Mouse (Mus musculus): Measurements from ENCODE around the gene Gm9922. TPM values are rescaled to one million over a fixed set of nuclear protein-coding genes. Genes with fewer than 3 reads are reported as not detected.

The Gm9922 gene
- polyA plus RNA-seq, 1 experiment from 2014 or later: 0.80 TPM

- Histone ChIP-seq H3K36me3 (ENCODE audit: control insufficient read depth, insufficient read depth, low read length) (no peaks in the 10 kb centered on the region), H3K27me3 (ENCODE audit: control insufficient read depth, insufficient read depth, low read length) (no peaks in the 10 kb centered on the region)
Observed at GRCm38 (mm10) chr14:101762267-101762666, 32.7 kb upstream of the Gm9922 start.

GRCm38 (mm10) chr14:101755425-101755824 is 25.8 kb upstream of the Gm9922 start:
- no peak overlapping the region for H3K9ac ChIP-seq (ENCODE audit: low read length)
- no peak overlapping the region for H3K4me3 ChIP-seq (ENCODE audit: low read depth, low read length)
- H3K36me3 ChIP-seq (ENCODE audit: control insufficient read depth, insufficient read depth, low read length): no peaks in the 10 kb centered on the region
- H3K9me3 ChIP-seq (ENCODE audit: control insufficient read depth, low read length): no peaks in the 10 kb centered on the region
- no peaks in the 10 kb centered on the region for H3K4me1 ChIP-seq (ENCODE audit: control insufficient read depth, insufficient read depth, low read length)
- DNase-seq (ENCODE audit: low spot score): no peak
- no peak overlapping the region for H3K4me2 ChIP-seq (ENCODE audit: low read depth, severe bottlenecking)
- ATAC-seq (ENCODE audit: insufficient number of reproducible peaks, low FRiP score, low TSS enrichment, low read depth): no peak
- 54% methylated on average over 4 of the region's 4 CpGs for WGBS
- H3K27ac ChIP-seq (replicated peaks; ENCODE audit: low read depth, low read length): no peak overlapping the region
- no peaks in the 10 kb centered on the region for H3K27me3 ChIP-seq (ENCODE audit: control insufficient read depth, insufficient read depth, low read length)

More at GRCm38 (mm10) chr14:101762267-101762666, 32.7 kb upstream of the Gm9922 start:
- Histone ChIP-seq H3K4me3 (ENCODE audit: low read depth, low read length) (no peak overlapping the region), H3K4me2 (ENCODE audit: low read depth, severe bottlenecking) (no peak overlapping the region), H3K27ac (replicated peaks; ENCODE audit: low read depth, low read length) (no peak overlapping the region), H3K9ac (ENCODE audit: low read length) (no peak overlapping the region), H3K9me3 (ENCODE audit: control insufficient read depth, low read length) (no peaks in the 10 kb centered on the region), H3K4me1 (ENCODE audit: control insufficient read depth, insufficient read depth, low read length) (no peaks in the 10 kb centered on the region)
- DNase-seq (ENCODE audit: low spot score): no peak
- 59% methylated on average over 1 of the region's 1 CpGs for WGBS
- ATAC-seq (ENCODE audit: insufficient number of reproducible peaks, low FRiP score, low TSS enrichment, low read depth): no peak

- no peak overlapping the region for H3K4me3 ChIP-seq (ENCODE audit: low read depth, low read length)
- ATAC-seq (ENCODE audit: insufficient number of reproducible peaks, low FRiP score, low TSS enrichment, low read depth) (no peak), DNase-seq (ENCODE audit: low spot score) (no peak)
- H3K36me3 ChIP-seq (ENCODE audit: control insufficient read depth, insufficient read depth, low read length): no peaks in the 10 kb centered on the region
- no peak overlapping the region for H3K27ac ChIP-seq (replicated peaks; ENCODE audit: low read depth, low read length)
- no peaks in the 10 kb centered on the region for H3K27me3 ChIP-seq (ENCODE audit: control insufficient read depth, insufficient read depth, low read length)
- 81% methylated on average over 4 of the region's 4 CpGs for WGBS
- H3K4me1 ChIP-seq (ENCODE audit: control insufficient read depth, insufficient read depth, low read length): no peaks in the 10 kb centered on the region
- H3K9ac ChIP-seq (ENCODE audit: low read length): no peak overlapping the region
- no peak overlapping the region for H3K4me2 ChIP-seq (ENCODE audit: low read depth, severe bottlenecking)
- no peaks in the 10 kb centered on the region for H3K9me3 ChIP-seq (ENCODE audit: control insufficient read depth, low read length)
Observed at GRCm38 (mm10) chr14:101750910-101751309, 21.3 kb upstream of the Gm9922 start.

GRCm38 (mm10) chr14:101748436-101748835 is 18.8 kb upstream of the Gm9922 start:
- ATAC-seq (ENCODE audit: insufficient number of reproducible peaks, low FRiP score, low TSS enrichment, low read depth): no peak
- H3K9me3 ChIP-seq (ENCODE audit: control insufficient read depth, low read length): no peaks in the 10 kb centered on the region
- H3K9ac ChIP-seq (ENCODE audit: low read length): no peak overlapping the region
- H3K27me3 ChIP-seq (ENCODE audit: control insufficient read depth, insufficient read depth, low read length): no peaks in the 10 kb centered on the region
- no peak overlapping the region for H3K4me2 ChIP-seq (ENCODE audit: low read depth, severe bottlenecking)
- H3K36me3 ChIP-seq (ENCODE audit: control insufficient read depth, insufficient read depth, low read length): no peaks in the 10 kb centered on the region
- 90% methylated on average over 7 of the region's 7 CpGs for WGBS
- H3K27ac ChIP-seq (replicated peaks; ENCODE audit: low read depth, low read length): no peak overlapping the region
- no peaks in the 10 kb centered on the region for H3K4me1 ChIP-seq (ENCODE audit: control insufficient read depth, insufficient read depth, low read length)
- no peak for DNase-seq (ENCODE audit: low spot score)
- H3K4me3 ChIP-seq (ENCODE audit: low read depth, low read length): no peak overlapping the region

GRCm38 (mm10) chr14:101747811-101748210 is 18.2 kb upstream of the Gm9922 start:
- H3K27me3 ChIP-seq (ENCODE audit: control insufficient read depth, insufficient read depth, low read length): no peaks in the 10 kb centered on the region
- H3K9me3 ChIP-seq (ENCODE audit: control insufficient read depth, low read length): no peaks in the 10 kb centered on the region
- 94% methylated on average over 11 of the region's 11 CpGs for WGBS
- no peak for DNase-seq (ENCODE audit: low spot score)
- H3K9ac ChIP-seq (ENCODE audit: low read length): no peak overlapping the region
- no peak for ATAC-seq (ENCODE audit: insufficient number of reproducible peaks, low FRiP score, low TSS enrichment, low read depth)
- H3K4me1 ChIP-seq (ENCODE audit: control insufficient read depth, insufficient read depth, low read length): no peaks in the 10 kb centered on the region
- no peak overlapping the region for H3K4me2 ChIP-seq (ENCODE audit: low read depth, severe bottlenecking)
- H3K4me3 ChIP-seq (ENCODE audit: low read depth, low read length): no peak overlapping the region
- H3K36me3 ChIP-seq (ENCODE audit: control insufficient read depth, insufficient read depth, low read length): no peaks in the 10 kb centered on the region
- H3K27ac ChIP-seq (replicated peaks; ENCODE audit: low read depth, low read length): no peak overlapping the region

- 29% methylated on average over 3 of the region's 3 CpGs for WGBS
- no peaks in the 10 kb centered on the region for H3K36me3 ChIP-seq (ENCODE audit: control insufficient read depth, insufficient read depth, low read length)
- H3K9ac ChIP-seq (ENCODE audit: low read length): no peak overlapping the region
- H3K9me3 ChIP-seq (ENCODE audit: control insufficient read depth, low read length): no peaks in the 10 kb centered on the region
- H3K27ac ChIP-seq (replicated peaks; ENCODE audit: low read depth, low read length): no peak overlapping the region
- no peaks in the 10 kb centered on the region for H3K4me1 ChIP-seq (ENCODE audit: control insufficient read depth, insufficient read depth, low read length)
- ATAC-seq (ENCODE audit: insufficient number of reproducible peaks, low FRiP score, low TSS enrichment, low read depth) (no peak), DNase-seq (ENCODE audit: low spot score) (no peak)
- no peaks in the 10 kb centered on the region for H3K27me3 ChIP-seq (ENCODE audit: control insufficient read depth, insufficient read depth, low read length)
- no peak overlapping the region for H3K4me3 ChIP-seq (ENCODE audit: low read depth, low read length)
- no peak overlapping the region for H3K4me2 ChIP-seq (ENCODE audit: low read depth, severe bottlenecking)
Observed at GRCm38 (mm10) chr14:101746635-101747034, 17.0 kb upstream of the Gm9922 start.

GRCm38 (mm10) chr14:101737501-101737900 is 7.9 kb upstream of the Gm9922 start:
- Histone ChIP-seq H3K27me3 (ENCODE audit: control insufficient read depth, insufficient read depth, low read length) (no peaks in the 10 kb centered on the region), H3K27ac (replicated peaks; ENCODE audit: low read depth, low read length) (no peak overlapping the region), H3K4me3 (ENCODE audit: low read depth, low read length) (no peak overlapping the region), H3K4me2 (ENCODE audit: low read depth, severe bottlenecking) (no peak overlapping the region), H3K4me1 (ENCODE audit: control insufficient read depth, insufficient read depth, low read length) (no peaks in the 10 kb centered on the region), H3K9me3 (ENCODE audit: control insufficient read depth, low read length) (no peaks in the 10 kb centered on the region), H3K9ac (ENCODE audit: low read length) (no peak overlapping the region), H3K36me3 (ENCODE audit: control insufficient read depth, insufficient read depth, low read length) (no peaks in the 10 kb centered on the region)
- ATAC-seq (ENCODE audit: insufficient number of reproducible peaks, low FRiP score, low TSS enrichment, low read depth) (no peak), DNase-seq (ENCODE audit: low spot score) (no peak)
- 84% methylated on average over 4 of the region's 4 CpGs for WGBS

- H3K4me3 ChIP-seq (ENCODE audit: low read depth, low read length): no peak overlapping the region
- ATAC-seq (ENCODE audit: insufficient number of reproducible peaks, low FRiP score, low TSS enrichment, low read depth) (no peak), DNase-seq (ENCODE audit: low spot score) (no peak)
- no peaks in the 10 kb centered on the region for H3K36me3 ChIP-seq (ENCODE audit: control insufficient read depth, insufficient read depth, low read length)
- WGBS: 34% methylated on average over 10 of the region's 10 CpGs
- H3K9ac ChIP-seq (ENCODE audit: low read length): no peak overlapping the region
- 0 out of 2 replicates have a peak, but pooled peaks cover 8% of the 10 kb centered on the region for H3K27me3 ChIP-seq (ENCODE audit: control insufficient read depth, insufficient read depth, low read length)
- no peaks in the 10 kb centered on the region for H3K9me3 ChIP-seq (ENCODE audit: control insufficient read depth, low read length)
- H3K4me1 ChIP-seq (ENCODE audit: control insufficient read depth, insufficient read depth, low read length): no peaks in the 10 kb centered on the region
- no peak overlapping the region for H3K27ac ChIP-seq (replicated peaks; ENCODE audit: low read depth, low read length)
- no peak overlapping the region for H3K4me2 ChIP-seq (ENCODE audit: low read depth, severe bottlenecking)
Observed at GRCm38 (mm10) chr14:101733542-101734303, 4.1 kb upstream of the Gm9922 start.

All from limb, embryonic 11.5 days (tissue).